Mouse (Mus musculus) cerebellum, postnatal 36 days (tissue): ENCODE data around the gene Apol8.

Experiments
- DNase-seq, 2 experiments: peaks; one replicate each; pipeline ENCODE4 v3.0.0; 2021 to 2022; ENCODE audit warnings: mixed read lengths in 2 of 2

The Apol8 gene

DNA sequence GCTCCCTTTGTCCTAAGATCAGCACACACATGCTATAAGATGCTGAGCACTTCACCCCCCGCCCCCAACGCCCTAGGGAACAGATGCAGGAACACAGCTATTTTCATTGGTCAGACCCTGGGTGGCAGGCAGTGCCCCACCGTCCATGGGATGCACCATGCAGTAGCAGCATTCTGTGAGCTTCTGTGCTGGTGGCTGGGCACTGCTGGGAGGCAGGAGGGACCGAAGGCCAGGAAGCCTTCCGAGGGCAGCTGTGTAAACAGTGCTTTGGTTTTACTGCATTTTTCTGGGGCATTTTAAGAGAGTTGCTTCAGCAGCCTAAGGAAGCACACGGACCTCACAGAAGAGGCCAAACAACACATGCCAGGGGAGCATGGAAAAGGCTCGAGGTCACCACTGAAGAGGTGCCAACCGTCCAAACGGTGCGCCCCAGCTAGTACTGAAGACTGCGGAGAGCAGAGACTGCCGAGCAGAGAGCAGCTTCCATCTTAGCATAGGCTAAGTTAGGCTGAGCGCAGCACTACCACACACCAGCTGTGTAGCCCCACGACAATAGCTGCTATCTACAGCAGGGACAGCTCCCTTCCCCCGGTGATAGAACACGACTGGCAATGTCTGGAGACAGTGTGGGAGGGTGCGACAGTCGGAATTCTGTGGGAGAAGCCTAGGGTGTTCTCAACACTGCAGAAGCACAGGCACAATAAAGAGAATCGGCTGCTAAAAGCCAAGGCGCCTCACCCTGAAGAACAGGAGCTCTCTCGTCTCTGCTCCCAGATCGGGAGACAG, 27.4 kb upstream of the Apol8 start:
- DNase-seq, result no peak

GRCm38 (mm10) chr15:77782449-77783014, 25.7 kb upstream of the Apol8 start:
- DNase-seq, result no peak

DNA sequence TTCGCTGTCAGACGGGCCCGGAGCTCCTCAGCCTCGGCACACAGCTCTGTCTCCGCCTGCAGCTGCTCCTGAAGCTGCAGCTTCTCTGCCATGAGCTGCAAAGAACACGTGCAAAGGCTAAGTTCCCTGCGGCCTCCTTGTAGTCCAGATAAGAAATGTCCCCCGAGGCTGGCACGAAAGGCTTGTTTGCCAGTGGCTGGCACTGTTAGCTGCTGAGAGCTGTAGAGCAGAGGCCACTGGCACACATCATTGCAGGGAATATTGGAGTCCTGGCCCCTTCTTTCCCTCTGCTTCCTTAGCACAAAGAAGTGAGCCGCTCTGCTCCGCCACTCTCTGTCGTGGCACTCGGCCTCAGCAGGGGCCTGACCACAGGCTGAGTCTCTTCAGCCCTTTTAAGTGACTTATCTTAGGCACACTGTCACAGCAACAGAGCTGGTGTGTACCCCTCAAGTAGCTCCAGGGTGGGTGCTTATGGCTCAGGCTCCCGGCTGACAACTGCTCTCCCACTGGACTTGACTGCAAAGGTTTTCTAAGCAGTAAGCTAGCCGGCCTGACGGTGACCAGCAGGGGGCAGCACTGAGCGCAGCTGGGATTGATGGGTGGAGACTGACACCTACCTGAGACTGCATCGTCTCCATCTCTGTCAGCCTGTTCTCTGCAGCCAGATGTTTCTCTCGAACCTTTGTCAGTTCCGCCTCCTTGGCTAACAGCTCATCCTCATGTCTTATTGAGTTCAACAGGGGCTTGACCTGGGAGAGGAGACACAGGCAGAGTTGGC, 18.6 kb upstream of the Apol8 start:
- peak; percentile 89 for DNase-seq

- DNase-seq, result no peak
Observed at GRCm38 (mm10) chr15:77774303-77774702, 17.5 kb upstream of the Apol8 start.

DNA sequence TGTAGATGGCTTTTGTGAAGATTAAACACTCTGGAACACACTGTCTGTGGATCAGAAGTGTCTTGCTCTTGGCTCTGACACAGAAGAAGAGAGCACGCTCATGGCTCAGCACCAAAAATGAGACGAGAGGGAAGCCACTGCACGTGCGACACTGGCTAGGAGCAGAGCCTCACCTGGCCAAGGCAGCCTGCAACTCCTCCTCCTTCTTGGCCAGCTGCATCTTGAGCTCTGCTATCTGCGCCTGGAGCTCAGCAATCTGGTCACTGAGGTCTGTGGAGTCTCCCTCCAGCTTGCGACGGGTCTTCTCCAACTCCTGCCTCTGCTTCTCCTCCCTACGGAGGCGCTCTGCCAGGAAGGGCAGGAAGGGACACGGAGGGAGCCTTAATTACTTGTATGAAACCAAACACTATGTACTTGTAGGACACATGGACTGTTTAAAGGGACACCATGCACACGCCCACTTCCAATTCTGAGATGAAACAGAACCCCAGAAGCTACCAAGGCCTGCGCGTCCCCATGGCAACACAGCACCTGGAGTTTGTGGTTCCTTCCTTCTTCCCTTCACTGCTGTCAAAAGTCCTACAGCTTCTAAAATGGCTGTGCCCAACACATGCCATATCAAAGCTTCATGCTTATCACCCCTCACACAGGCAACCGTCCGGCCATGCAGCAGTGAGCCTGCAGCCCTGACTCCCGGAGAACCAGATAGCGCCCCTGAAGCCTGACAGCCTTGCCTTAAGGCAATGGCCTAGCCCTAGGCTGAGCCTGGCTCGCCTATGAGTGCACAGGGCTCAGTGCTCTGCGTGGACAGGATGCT, 16.5 kb upstream of the Apol8 start:
- DNase-seq, result no peak

- no peak for DNase-seq
Observed at GRCm38 (mm10) chr15:77770942-77771341, 14.1 kb upstream of the Apol8 start.

DNA sequence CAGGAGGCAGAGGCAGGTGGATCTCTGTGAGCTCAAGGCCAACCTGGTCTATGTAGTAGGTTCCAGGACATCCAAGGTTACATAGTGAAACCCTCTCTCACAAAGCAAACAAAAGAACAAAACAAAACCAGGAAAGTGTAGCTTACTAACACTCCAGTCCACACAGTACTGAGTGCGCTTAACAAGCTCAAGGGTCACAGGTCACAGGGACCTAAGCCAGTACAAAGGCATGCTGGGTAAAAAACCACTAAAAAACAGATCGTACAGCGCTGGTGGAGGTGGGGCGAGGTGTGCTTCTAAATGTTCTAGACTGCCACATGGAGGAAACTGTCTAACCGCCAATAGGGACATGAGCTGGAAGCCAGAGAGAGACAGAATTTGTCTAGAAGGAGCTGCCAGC, 13.5 kb upstream of the Apol8 start:
- no peak for DNase-seq

GRCm38 (mm10) chr15:77766981-77767380, 10.2 kb upstream of the Apol8 start:
- DNase-seq, result no peak

DNA sequence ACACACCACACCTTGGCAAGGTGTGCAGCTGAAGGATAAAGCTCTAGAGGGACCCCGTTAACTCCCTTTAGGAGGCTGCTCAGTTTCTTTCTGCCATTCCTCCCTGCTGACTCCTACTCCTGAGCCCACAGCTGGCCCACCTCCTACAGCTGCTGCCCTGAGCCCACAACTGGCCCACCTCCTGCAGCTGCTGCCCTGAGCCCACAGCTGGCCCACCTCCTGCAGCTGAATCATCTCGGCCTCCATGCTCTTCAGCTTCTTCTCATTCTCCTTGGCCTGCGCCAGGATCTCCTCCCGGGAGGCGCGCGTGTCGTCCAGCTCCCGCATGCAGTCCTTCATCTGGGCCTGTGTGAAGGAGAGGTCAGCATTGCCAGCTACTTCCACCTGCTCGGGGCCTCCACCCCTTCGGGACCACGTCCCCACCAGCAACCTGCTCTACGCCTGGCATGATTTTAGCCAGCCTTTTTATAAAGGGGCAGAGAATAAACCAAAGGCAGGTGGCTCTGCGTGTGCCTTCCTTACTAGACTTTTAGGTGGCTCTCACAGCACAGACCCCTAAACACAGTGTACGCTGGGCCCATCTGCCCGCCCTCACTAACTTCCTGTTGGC, 8.8 kb upstream of the Apol8 start:
- DNase-seq, result no peak

- DNase-seq, result no peak
Observed at GRCm38 (mm10) chr15:77764391-77765006, 7.7 kb upstream of the Apol8 start.

- no peak for DNase-seq
Observed at GRCm38 (mm10) chr15:77763702-77764101, 6.9 kb upstream of the Apol8 start.

DNA sequence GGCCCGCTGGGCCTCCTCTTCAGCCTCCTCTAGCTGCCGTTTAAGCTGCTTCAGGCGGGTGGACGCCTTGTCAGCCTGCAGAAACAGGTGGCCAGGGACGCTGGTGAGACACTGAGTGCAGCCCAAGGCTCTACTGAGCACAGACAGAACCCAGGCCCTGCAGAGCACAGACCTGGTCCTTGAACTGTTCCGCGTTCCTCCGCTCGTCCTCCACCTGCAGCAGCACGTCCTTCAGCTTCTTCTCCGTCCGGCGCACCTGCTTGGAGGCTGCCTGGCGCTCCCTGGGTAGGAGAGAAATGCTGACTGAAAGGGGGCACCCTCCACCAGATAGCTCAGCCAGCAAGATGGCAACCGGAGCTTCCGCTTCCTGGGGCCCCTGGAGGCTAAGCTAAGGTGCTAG, 6.2 kb upstream of the Apol8 start:
- DNase-seq, result no peak

DNA sequence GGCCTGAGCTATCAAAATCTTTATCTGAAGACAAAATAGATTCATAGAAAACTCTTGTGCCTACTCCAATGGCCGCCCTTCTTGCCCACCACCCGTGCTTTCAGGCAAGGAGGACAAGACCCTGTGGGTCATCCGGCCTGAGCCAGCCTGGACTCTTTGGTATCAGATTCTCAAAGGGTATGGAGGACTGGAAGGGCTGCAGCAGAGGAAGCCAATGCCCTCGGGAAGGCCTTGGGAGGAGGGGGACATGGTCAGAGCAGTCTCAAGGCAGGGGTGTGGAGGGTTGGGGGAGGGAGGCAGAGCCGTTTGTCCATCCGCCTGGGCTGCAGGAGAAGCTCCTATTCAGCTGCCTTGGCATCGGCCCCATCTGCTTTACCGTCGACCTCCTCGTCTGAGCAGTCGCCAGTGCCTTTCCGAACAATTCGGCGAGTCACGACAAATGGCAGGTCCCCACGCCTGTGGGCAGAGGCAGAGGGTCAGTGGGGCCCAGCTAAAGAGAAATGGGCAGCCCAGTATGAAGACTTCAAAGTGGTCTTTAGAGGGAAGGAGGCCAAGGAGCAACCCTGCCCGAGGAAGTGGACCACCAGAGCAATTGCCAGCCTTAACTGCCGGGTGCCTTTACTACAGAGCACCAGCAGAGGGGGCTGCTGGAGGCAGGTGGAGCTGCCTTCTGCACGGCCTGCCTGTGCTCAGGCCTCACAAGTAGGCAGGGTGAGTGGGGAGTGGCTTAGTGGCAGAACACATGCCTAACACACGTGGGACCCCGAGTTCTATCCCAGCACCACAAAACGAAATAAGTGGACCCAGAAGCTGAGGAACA, 5.0 kb upstream of the Apol8 start:
- peak in 1 of 2 experiments; percentile 57 for DNase-seq

- DNase-seq, result no peak
Observed at GRCm38 (mm10) chr15:77761083-77761482, 4.3 kb upstream of the Apol8 start.

DNA sequence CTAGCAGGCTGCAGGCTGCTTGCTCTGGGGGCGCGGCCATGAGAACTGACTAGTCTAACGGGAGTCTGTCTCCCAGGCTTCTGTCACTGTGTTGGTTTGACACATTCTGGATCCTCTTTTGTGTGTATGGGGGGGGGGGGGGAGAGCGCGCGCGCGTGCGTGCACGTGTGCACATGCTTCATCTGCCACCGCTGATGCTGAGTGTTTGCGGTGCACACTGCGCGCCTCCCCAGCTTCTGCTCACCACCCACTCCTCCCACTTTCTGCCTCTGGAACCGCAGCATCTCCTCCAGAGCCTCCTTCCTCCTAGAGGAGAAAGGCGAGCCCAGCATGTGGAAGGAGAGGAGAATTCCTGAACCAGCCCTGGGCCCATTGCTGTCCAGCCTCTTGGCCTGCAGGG, 3.2 kb upstream of the Apol8 start:
- no peak for DNase-seq

DNA sequence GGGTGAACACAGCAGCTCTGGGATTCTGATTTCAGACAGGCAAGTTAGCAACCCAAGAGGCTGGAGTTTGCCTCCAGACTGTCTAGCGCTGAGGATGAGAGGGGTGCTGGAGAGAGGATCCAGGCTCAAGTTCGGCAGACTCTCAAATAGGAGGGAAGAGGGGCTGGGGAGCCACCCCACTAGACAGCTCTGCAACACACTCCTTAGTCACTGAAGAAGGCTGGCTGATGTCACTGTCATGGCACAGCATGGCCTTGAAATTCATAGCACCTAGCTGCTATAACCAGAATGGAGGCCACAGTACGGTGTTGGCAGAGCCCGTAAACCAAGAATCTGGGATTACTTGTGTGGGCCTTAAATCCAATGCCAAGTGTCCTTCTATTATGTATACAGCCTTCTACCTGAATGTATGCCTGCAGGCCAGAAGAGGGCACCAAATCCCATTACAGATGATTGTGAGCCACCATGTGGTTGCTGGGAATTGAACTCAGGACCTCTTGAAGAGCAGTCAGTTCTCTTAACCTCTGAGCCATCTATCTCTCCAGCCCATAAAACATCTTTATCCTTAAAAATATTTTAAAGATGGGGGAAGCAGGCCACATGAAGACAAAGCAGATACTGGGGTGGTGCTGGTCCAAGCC, 903 bp upstream of the Apol8 start:
- no peak for DNase-seq

GRCm38 (mm10) chr15:77756081-77756480, 722 bp downstream of the Apol8 start:
- DNase-seq, result no peak

DNA sequence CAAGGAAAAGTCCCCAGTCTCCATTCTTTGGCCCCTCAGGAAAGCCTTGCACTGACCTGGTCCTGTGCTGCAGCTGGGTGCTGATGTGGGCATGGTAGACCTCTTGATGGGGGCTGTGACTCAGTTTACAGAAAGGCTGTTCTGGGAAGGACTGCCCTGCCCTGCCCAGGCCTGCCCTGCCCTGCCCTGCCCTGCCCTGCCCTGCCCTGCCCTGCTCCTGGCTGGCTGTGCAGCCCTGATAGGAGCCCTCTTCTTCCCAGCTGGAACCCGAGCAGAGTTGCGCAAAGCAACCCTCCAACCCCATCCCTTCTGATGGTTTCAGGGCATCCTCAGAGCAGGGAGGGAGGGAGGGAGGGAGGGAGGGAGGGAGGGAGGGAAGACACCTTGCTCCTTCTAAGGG, 1.7 kb downstream of the Apol8 start:
- no peak for DNase-seq

- DNase-seq, result no peak
Observed at GRCm38 (mm10) chr15:77752443-77752842, 4.4 kb downstream of the Apol8 start.

GRCm38 (mm10) chr15:77750461-77750860, 6.3 kb downstream of the Apol8 start:
- peak; percentile 55 to 63 for DNase-seq

DNA sequence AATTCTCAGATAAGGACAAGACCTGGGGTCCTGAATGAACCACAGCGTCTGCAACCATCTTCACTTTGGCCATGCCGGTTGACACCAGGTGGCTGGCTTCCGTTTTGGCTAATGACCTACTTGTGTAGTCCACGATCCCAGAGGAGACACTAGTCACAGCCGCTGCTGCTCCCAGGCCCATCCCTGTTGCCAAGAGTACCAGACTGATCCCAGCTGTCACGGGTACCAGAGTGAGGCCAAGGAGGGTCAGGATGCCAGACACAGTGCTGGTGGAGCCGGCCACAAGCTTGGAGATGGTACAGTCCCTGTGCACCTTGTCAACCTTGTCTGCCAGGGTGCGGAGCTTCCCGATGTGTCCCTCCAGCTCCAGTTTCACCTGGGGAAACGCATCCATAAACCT, 7.1 kb downstream of the Apol8 start:
- peak; percentile 57 to 61 for DNase-seq
